Comparison of ENCODE assay signal across 1 mouse cellular context in genomic region chr10:80421651-80422472, GRCm38 (mm10).
TF ChIP-seq lines count a peak whose summit lies in the region.

No protein-coding gene starts in this region.

TF ChIP-seq in MEL, 35 proteins besides CTCF, POLR2A, EP300 and RAD21 (continued from another document):
- TF ChIP-seq TAL1 (IDR thresholded peaks at IDR 0.05; ENCODE audit: low read length) (peak; percentile 87), ZC3H11A (IDR thresholded peaks at IDR 0.05; ENCODE audit: low read depth, low read length) (no peak), MXI1 (IDR thresholded peaks at IDR 0.05; ENCODE audit: low read depth, low read length) (peak; percentile 25; the same call in 1 of the 2 replicates), ELF1 (IDR thresholded peaks at IDR 0.05; ENCODE audit: low read depth, low read length) (no peak), MYB (IDR thresholded peaks at IDR 0.05; ENCODE audit: low read depth, low read length) (peak; percentile 90), HCFC1 (IDR thresholded peaks at IDR 0.05; ENCODE audit: low read depth, low read length) (peak; percentile 42; the same call in 1 of the 2 replicates)
